Mouse (Mus musculus) lung, adult 2 months (tissue): ENCODE data around the gene Lpcat3.

Source experiments
- CTCF ChIP-seq: fragments of 200-500 bp; IDR thresholded peaks from 2 replicates; pipeline ENCODE4 v1.5.1; 2011; ENCODE audit warnings: mild to moderate bottlenecking, low read length, control low read depth; ENCODE audit not compliant: insufficient read depth
- POLR2A ChIP-seq: fragments of 200-500 bp; IDR thresholded peaks from 2 replicates; pipeline ENCODE4 v1.6.1; 2011; ENCODE audit warnings: low read depth, mild to moderate bottlenecking, control low read depth, low read length, borderline replicate concordance; ENCODE audit errors: extremely low read depth

- no peak for TF ChIP-seq POLR2A
- no peak for TF ChIP-seq CTCF
These were observed 16.4 kb upstream of the Lpcat3 start for GRCm38 (mm10) chr6:124646394-124646793.
